Mouse (Mus musculus): Measurements from ENCODE around the gene Prrxl1. TPM values are rescaled to one million over a fixed set of nuclear protein-coding genes. Genes with fewer than 3 reads are reported as not detected.

Prrxl1 gene
- polyA plus RNA-seq (2012; rRNA removed), result 0.08 TPM in 1 of 2 replicates, not detected in the other

DNA sequence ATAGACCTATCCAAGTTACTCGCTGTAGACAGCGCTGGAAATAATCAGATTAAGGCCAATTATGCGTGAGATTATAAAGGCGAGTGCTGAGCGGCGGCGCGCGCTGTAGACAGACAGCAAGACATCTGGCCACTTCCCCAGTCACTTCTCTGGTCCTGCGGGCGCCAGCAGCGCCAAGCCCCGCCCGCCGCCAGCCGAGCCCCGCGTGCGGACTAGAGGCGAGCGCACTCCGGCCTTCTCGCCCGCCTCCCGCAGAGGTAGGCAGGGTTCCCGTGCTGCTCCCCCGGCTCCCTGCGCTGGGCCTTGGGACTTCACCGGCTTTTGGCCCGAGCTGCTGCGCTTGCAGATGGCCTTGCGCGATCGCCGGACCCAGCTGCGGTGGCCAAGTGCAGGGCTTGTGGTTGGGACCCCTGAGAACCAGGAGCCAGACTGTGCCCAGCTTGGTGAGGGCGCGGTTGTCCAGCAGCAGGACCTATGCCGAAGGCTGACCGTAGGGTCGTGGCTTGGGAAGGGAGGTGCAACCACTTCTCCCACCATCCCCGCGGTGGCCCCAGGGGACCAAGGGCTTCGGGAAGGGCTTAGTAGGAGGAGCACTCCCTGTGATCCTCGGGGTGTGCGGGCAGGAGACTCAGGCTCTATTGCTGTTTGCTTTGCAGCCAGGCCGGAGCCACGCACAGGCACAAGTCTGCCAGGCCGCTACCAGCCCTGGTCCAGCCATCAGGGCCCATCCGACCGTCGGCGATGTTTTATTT is at the start of gene Prrxl1:
TSS of gene Prrxl1 (plus strand) at position 118 of the 752 bp plus-strand sequence.
- DNase-seq, result no peak
- H3K36me3 ChIP-seq (ENCODE audit: control insufficient read depth, insufficient read depth, low read length), result no peaks in the 10 kb centered on the region
- H3K27me3 ChIP-seq (ENCODE audit: control insufficient read depth, insufficient read depth, low read length), result peaks cover 13% of the 10 kb centered on the region
- no peaks in the 10 kb centered on the region for H3K4me1 ChIP-seq (replicated peaks; ENCODE audit: control insufficient read depth, insufficient read depth, low read length)
- TF ChIP-seq POLR2A (IDR thresholded peaks at IDR 0.05; ENCODE audit: control insufficient read depth, extremely low read depth, insufficient read depth, low read length, poor library complexity) (no peak), CTCF (IDR thresholded peaks at IDR 0.05; ENCODE audit: borderline replicate concordance, control insufficient read depth, extremely low read depth, insufficient read depth, low read length, poor library complexity) (no peak)
- 5% methylated on average over 53 of the region's 53 CpGs for WGBS
- no peak within 1 kb of the TSS for H3K4me3 ChIP-seq (ENCODE audit: control insufficient read depth, insufficient read depth, low read length)
- H3K27ac ChIP-seq (ENCODE audit: control insufficient read depth, insufficient read depth, low read length), result no peak within 1 kb of the TSS

DNA sequence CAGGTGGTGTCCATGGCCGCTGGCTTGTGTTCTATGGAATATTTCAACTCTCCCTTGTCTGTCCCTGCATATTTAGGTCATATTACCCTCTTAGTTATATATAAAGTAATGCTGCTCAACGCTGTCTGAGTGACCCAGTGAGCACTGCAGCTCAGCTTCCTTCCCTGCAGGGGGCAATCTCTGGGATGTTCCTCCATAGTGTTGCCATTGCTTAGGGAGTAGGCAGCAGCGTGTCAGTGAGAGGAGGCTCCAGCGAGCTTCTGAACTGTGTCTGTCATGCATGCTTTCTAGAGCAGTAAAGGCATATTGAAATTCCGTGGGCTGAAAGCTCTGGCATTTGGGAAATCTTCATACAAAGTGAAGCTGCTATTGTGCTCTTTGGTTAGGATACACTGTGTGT is 47.4 kb upstream of the Prrxl1 start:
- no peak overlapping the region for H3K27ac ChIP-seq (ENCODE audit: control insufficient read depth, insufficient read depth, low read length)
- H3K36me3 ChIP-seq (ENCODE audit: control insufficient read depth, insufficient read depth, low read length), result peaks cover 6% of the 10 kb centered on the region; the same call in 1 of the 2 replicates
- no peak for DNase-seq
- H3K4me3 ChIP-seq (ENCODE audit: control insufficient read depth, insufficient read depth, low read length), result no peak overlapping the region
- H3K27me3 ChIP-seq (ENCODE audit: control insufficient read depth, insufficient read depth, low read length), result no peaks in the 10 kb centered on the region
- H3K4me1 ChIP-seq (replicated peaks; ENCODE audit: control insufficient read depth, insufficient read depth, low read length), result no peaks in the 10 kb centered on the region
- TF ChIP-seq POLR2A (IDR thresholded peaks at IDR 0.05; ENCODE audit: control insufficient read depth, extremely low read depth, insufficient read depth, low read length, poor library complexity) (no peak), CTCF (IDR thresholded peaks at IDR 0.05; ENCODE audit: borderline replicate concordance, control insufficient read depth, extremely low read depth, insufficient read depth, low read length, poor library complexity) (no peak)
- 94% methylated on average over 5 of the region's 5 CpGs for WGBS

DNA sequence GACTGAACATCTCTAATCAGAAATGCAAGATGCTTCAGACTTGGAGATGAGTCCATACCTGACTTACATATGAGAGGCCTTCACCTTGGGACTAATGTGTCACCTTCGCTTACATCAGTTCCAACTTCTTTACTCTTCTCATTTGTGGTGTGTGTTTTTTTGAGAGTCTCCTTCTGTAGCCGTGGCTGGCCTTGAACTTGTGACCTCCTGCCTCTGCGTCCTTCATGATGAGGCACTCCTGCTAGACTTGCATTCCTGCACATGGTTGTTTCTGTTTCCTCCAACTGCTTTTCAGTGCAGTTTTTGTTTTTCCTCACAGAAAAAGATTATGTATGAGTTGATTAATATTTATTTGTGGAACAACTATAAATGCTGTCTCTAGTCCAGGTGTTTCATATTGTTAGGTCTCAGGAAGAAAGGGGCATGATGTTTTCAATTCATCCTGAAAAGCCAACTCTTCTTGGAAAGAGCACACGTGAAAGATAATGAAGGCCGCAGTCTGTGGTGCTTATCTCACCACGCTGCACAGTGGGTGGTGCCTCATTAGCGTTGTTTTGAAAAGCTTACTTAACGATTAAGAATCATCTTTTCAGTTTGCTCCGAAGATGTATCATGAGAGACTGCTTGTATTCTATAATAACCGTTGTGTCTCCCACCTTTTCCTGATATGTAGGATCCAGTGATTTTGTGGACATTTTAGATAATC is 45.9 kb upstream of the Prrxl1 start:
- Histone ChIP-seq H3K27ac (ENCODE audit: control insufficient read depth, insufficient read depth, low read length) (no peak overlapping the region), H3K4me1 (replicated peaks; ENCODE audit: control insufficient read depth, insufficient read depth, low read length) (no peaks in the 10 kb centered on the region), H3K27me3 (ENCODE audit: control insufficient read depth, insufficient read depth, low read length) (no peaks in the 10 kb centered on the region), H3K36me3 (ENCODE audit: control insufficient read depth, insufficient read depth, low read length) (peaks cover 11% of the 10 kb centered on the region), H3K4me3 (ENCODE audit: control insufficient read depth, insufficient read depth, low read length) (no peak overlapping the region)
- 96% methylated on average over 10 of the region's 10 CpGs for WGBS
- no peak for DNase-seq
- TF ChIP-seq CTCF (IDR thresholded peaks at IDR 0.05; ENCODE audit: borderline replicate concordance, control insufficient read depth, extremely low read depth, insufficient read depth, low read length, poor library complexity) (no peak), POLR2A (IDR thresholded peaks at IDR 0.05; ENCODE audit: control insufficient read depth, extremely low read depth, insufficient read depth, low read length, poor library complexity) (no peak)

DNA sequence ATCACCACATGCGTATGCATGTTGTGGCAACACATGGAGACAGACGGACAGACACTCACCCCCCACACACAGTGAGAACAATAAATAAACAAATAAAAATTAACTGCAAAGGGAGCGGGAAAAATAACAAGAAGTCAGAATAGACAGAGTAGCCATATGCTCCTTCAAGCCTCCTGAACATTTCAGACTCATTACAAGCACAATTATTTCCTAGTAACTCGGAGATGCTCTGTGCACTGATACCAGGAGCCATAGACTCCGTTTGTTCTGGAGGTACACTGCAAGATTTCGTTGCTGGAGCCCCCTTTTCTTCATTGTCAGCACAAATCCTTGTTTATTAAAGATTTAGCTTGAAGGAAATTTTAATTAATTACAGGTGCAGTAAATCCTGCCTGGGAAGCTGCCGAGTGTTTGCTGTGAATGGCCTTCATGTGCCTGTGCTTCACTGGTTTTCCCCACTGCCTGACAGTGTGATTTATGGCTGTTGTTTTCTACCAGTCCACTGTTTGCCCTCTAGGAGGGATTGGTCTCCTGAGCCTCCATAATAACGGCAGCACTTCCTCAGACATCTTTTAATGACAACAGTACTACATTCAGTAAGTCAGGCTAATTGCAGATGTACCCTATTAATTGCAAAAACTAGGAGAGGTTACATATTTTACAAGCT is 44.2 kb upstream of the Prrxl1 start:
- Histone ChIP-seq H3K36me3 (ENCODE audit: control insufficient read depth, insufficient read depth, low read length) (peaks cover 17% of the 10 kb centered on the region), H3K4me1 (replicated peaks; ENCODE audit: control insufficient read depth, insufficient read depth, low read length) (no peaks in the 10 kb centered on the region), H3K27ac (ENCODE audit: control insufficient read depth, insufficient read depth, low read length) (no peak overlapping the region), H3K27me3 (ENCODE audit: control insufficient read depth, insufficient read depth, low read length) (no peaks in the 10 kb centered on the region), H3K4me3 (ENCODE audit: control insufficient read depth, insufficient read depth, low read length) (no peak overlapping the region)
- WGBS, result 93% methylated on average over 8 of the region's 8 CpGs
- TF ChIP-seq CTCF (IDR thresholded peaks at IDR 0.05; ENCODE audit: borderline replicate concordance, control insufficient read depth, extremely low read depth, insufficient read depth, low read length, poor library complexity) (no peak), POLR2A (IDR thresholded peaks at IDR 0.05; ENCODE audit: control insufficient read depth, extremely low read depth, insufficient read depth, low read length, poor library complexity) (no peak)
- DNase-seq, result no peak

DNA sequence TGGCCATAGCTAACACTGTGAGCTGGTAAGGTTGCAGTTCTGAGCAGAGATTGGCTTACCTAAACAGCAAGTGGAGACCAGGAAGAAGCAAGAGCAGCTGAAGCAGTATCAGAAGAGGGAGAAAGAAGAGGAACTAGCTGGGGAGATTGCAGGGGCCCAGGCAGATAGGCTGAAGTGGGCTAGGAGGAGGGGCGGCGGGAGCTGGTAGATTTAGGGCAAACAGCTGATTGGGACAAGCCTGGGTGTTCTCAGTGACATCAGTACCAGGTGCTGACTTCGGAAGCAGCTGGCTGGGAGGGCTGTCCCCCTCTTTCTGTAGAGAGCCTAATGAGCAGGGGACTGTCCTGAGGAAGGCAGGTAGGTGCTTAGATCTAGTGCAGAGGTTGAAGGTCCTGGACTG is 37.8 kb upstream of the Prrxl1 start:
- no peaks in the 10 kb centered on the region for H3K4me1 ChIP-seq (replicated peaks; ENCODE audit: control insufficient read depth, insufficient read depth, low read length)
- TF ChIP-seq CTCF (IDR thresholded peaks at IDR 0.05; ENCODE audit: borderline replicate concordance, control insufficient read depth, extremely low read depth, insufficient read depth, low read length, poor library complexity) (no peak), POLR2A (IDR thresholded peaks at IDR 0.05; ENCODE audit: control insufficient read depth, extremely low read depth, insufficient read depth, low read length, poor library complexity) (no peak)
- H3K36me3 ChIP-seq (ENCODE audit: control insufficient read depth, insufficient read depth, low read length), result peaks cover 32% of the 10 kb centered on the region
- 96% methylated on average over 3 of the region's 3 CpGs for WGBS
- no peak overlapping the region for H3K27ac ChIP-seq (ENCODE audit: control insufficient read depth, insufficient read depth, low read length)
- H3K27me3 ChIP-seq (ENCODE audit: control insufficient read depth, insufficient read depth, low read length), result no peaks in the 10 kb centered on the region
- no peak overlapping the region for H3K4me3 ChIP-seq (ENCODE audit: control insufficient read depth, insufficient read depth, low read length)
- DNase-seq, result no peak

DNA sequence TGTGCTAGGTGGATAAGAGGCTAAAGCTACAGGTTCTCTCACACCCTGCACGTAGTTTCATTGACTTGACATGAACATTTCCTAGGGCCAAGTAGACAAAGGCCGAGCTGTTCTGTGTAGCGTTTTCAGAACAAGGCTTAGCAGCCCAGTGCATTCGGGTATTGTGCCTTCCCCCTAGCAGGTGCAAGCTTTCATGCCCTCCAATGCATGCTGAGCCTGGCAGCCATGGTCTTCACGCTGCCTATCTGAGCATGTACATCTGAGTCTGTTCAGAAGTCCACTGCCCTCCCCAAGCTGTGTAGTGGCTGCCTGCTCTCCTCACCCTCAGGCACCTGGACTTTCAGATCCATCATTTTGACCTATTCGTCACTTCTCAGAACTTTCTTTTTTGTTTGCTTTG is 35.5 kb upstream of the Prrxl1 start:
- H3K4me3 ChIP-seq (ENCODE audit: control insufficient read depth, insufficient read depth, low read length), result no peak overlapping the region
- no peak for DNase-seq
- no peak overlapping the region for H3K27ac ChIP-seq (ENCODE audit: control insufficient read depth, insufficient read depth, low read length)
- WGBS, result 96% methylated on average over 6 of the region's 6 CpGs
- peaks cover 34% of the 10 kb centered on the region for H3K36me3 ChIP-seq (ENCODE audit: control insufficient read depth, insufficient read depth, low read length)
- H3K27me3 ChIP-seq (ENCODE audit: control insufficient read depth, insufficient read depth, low read length), result no peaks in the 10 kb centered on the region
- TF ChIP-seq POLR2A (IDR thresholded peaks at IDR 0.05; ENCODE audit: control insufficient read depth, extremely low read depth, insufficient read depth, low read length, poor library complexity), result no peak
- no peaks in the 10 kb centered on the region for H3K4me1 ChIP-seq (replicated peaks; ENCODE audit: control insufficient read depth, insufficient read depth, low read length)

All from thymus, adult 2 months (tissue).